Mouse (Mus musculus) E14TG2a.4 (cell line): ENCODE data around the gene Tbxa2r.

ENCODE experiments used
- H3K27me3 ChIP-seq: 2 replicates; pipeline ENCODE4 v1.6.1; 2014; ENCODE audit warnings: low read length, control low read depth; ENCODE audit not compliant: insufficient read depth
- H3K36me3 ChIP-seq: 2 replicates; pipeline ENCODE4 v1.6.1; 2014; ENCODE audit warnings: low read length, control low read depth; ENCODE audit not compliant: insufficient read depth
- H3K4me1 ChIP-seq: replicated peaks from 2 replicates; pipeline ENCODE4 v1.6.1; 2014; ENCODE audit warnings: low read depth, low read length, control low read depth
- H3K4me3 ChIP-seq: replicated peaks from 2 replicates; pipeline ENCODE4 v1.5.1; 2014; ENCODE audit warnings: mild to moderate bottlenecking, low read length
- H3K9me3 ChIP-seq: 2 replicates; pipeline ENCODE4 v1.6.1; 2014; ENCODE audit warnings: low read length, control low read depth
- CTCF ChIP-seq: conservative IDR thresholded peaks from 2 replicates; pipeline ENCODE4 v1.5.1; 2014; ENCODE audit warnings: low read length
- NANOG ChIP-seq: IDR thresholded peaks from 2 replicates; pipeline ENCODE4 v1.6.1; 2014; ENCODE audit warnings: borderline replicate concordance, low read length, mixed read lengths
- POU5F1 ChIP-seq: IDR thresholded peaks from 2 replicates; pipeline ENCODE4 v1.6.1; 2014; ENCODE audit warnings: low read length, borderline replicate concordance

The Tbxa2r gene

DNA sequence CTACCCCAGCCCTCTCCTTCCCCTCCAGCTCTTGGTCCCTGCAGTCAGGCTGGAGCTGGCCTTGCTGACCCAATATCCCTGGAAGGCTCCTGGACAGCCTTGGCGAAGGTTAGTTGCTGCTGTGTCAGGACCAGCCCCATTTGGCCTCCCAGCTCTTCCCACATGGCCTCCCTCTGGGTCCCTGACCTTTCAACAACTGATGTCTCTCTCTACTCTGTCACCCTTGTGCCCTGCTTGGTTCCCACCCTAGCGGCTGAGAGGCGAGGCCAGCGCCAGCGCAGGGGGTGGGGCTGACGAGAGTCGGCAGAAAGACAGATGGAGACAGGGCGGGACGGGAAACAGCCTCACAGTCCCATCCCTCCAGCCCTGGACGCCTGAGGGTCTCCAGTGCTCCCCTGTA is at the start of gene Tbxa2r:
Gene Tbxa2r (plus strand): TSS at position 346 of the 400 bp plus-strand sequence.
- Histone ChIP-seq H3K4me3 (peak within 1 kb of the TSS; percentile 32), H3K4me1 (peaks cover 87% of the 10 kb centered on the region), H3K9me3 (no peaks in the 10 kb centered on the region), H3K27me3 (peaks cover 29% of the 10 kb centered on the region), H3K36me3 (peaks cover 47% of the 10 kb centered on the region)
- TF ChIP-seq NANOG: no peak

DNA sequence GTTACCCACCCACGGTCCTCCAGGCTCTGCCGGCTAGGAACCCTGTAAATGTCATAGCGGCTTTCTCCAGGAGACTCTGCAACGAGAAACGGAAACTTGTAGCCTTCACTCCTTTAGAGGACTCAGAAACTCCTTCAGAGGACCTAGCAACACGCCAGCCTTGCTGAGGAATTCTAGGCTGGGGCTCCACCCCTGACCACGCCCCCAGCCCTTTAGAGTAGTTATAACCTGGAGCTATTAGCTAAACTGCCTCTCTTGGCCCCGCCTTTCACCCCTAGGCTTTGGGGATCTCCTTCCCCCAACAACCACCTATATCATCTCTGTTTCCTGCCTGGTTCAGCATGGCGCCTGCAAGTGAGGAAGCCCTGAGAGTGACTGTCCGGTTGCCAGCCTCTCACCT is 49.0 kb upstream of the Tbxa2r start:
- Histone ChIP-seq H3K36me3 (peaks cover 25% of the 10 kb centered on the region), H3K9me3 (no peaks in the 10 kb centered on the region), H3K27me3 (peaks cover 40% of the 10 kb centered on the region), H3K4me1 (peaks cover 78% of the 10 kb centered on the region), H3K4me3 (peak overlapping the region; percentile 64)
- TF ChIP-seq NANOG (no peak), CTCF (no peak), POU5F1 (no peak)

DNA sequence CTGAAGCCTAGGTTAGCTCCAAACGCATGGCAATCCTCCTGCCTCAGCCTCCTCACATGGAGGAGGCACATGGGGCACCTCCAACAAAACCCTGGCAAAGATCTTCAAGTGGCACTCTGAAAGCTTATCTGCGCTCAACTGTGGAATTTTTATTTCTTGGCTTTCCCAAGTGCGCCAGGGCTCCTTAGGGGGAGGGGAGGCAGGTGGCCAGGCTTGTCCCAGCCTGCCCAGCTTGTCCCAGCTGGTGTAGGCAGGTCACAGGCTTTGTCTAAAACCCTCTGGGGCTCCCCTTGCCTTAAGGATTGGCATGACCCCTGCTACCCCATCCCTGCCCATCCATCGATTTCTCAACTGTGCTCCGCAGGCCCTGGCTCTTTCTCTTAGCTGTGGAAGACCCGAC is 44.3 kb upstream of the Tbxa2r start:
- TF ChIP-seq CTCF: no peak
- no peak for TF ChIP-seq POU5F1
- no peak for TF ChIP-seq NANOG

DNA sequence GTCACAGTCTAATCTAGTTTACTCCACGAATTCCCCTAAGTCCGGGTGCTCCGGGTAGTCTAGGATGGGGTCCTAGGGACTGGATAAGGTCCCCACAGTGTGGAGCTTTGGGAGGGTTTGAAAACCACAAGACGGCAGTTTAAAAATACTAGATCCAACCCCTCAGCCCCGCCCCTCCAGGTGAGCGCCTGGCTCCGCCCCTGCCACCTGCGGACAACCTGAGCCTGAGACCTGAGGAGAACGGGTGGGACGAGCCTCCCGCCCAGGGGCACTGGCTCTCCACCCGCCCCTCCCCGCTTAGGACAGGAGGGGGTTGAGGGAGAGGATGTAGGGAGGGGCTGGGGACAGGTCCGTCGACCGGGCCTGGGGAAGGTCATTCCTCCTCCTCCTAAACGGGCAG is 43.8 kb upstream of the Tbxa2r start:
- Histone ChIP-seq H3K27me3 (peaks cover 41% of the 10 kb centered on the region), H3K4me3 (peak overlapping the region; percentile 80), H3K9me3 (no peaks in the 10 kb centered on the region), H3K36me3 (peaks cover 7% of the 10 kb centered on the region; the same call in 1 of the 2 replicates), H3K4me1 (peaks cover 92% of the 10 kb centered on the region)
- TF ChIP-seq NANOG: no peak
- no peak for TF ChIP-seq CTCF
- TF ChIP-seq POU5F1: no peak

More for the DNA sequence above, 44.3 kb upstream of the Tbxa2r start:
- H3K9me3 ChIP-seq: no peaks in the 10 kb centered on the region
- H3K27me3 ChIP-seq: peaks cover 40% of the 10 kb centered on the region
- H3K36me3 ChIP-seq: peaks cover 8% of the 10 kb centered on the region; the same call in 1 of the 2 replicates
- peak overlapping the region; percentile 80 for H3K4me3 ChIP-seq
- peaks cover 92% of the 10 kb centered on the region for H3K4me1 ChIP-seq

DNA sequence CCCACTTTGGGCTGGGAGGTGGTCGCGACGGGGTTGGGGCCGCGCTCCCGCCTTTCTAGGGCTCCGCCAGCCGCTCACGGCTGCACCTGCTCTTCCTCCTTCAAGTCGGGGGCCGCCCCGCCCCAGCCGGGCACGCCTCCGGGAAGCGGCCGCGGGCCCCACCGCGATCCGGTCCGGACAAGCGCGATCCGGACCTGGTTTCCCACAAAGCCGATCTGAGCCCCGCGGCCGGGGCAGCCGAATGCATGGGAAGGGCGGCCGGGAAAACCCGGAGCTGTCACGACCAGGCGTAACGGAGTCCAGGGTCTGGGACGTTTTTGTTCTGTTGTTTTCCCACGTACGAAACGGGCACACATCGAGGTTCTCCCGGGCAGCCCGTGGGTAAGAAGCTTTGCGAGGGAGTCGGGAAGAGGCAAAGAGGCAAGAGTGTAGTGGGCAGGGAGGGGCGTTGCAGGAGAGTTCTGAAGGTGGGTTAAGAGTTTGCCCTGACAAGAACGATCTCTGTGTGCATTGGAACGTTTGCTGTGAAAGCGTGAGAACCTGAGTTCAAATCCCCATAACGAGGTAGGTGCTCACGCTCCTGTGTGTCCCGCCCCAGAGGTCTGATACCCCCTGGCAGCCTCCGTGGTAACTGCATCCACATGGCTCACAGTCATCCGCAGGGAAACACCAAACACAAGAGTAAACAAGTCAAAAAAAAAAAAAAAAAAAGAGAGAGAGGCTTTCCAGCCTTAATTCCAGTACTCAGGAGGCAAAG is 42.7 kb upstream of the Tbxa2r start:
- TF ChIP-seq CTCF (no peak; the same call in 1 of the 2 replicates), POU5F1 (no peak), NANOG (no peak)
- H3K36me3 ChIP-seq: no peaks in the 10 kb centered on the region
- H3K27me3 ChIP-seq: peaks cover 41% of the 10 kb centered on the region
- H3K9me3 ChIP-seq: no peaks in the 10 kb centered on the region
- H3K4me1 ChIP-seq: peaks cover 92% of the 10 kb centered on the region
- H3K4me3 ChIP-seq: peak overlapping the region; percentile 80

DNA sequence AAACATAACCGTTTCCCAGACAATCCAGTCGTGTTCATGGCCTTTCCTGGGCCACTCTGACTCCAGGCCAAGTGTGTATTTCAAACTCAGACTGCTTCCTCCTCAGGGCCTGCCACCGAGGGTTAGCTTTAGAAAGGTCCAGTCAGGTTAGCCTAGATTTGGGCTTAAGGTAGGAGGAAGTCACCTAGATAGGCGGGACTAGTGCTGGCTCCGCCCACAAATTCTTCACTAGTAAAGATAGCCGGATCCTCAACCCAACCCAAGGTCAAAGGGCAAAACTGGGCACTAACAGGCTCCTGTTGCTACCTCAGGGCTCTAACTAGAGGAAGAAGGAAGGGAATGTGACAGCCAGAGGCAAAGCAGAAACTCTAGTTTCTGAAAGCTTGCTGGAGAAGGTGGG is 41.9 kb upstream of the Tbxa2r start:
- TF ChIP-seq CTCF (no peak), NANOG (no peak), POU5F1 (no peak)
- H3K9me3 ChIP-seq: no peaks in the 10 kb centered on the region
- H3K4me1 ChIP-seq: peaks cover 92% of the 10 kb centered on the region
- H3K27me3 ChIP-seq: peaks cover 36% of the 10 kb centered on the region
- no peaks in the 10 kb centered on the region for H3K36me3 ChIP-seq
- peak overlapping the region; percentile 80; the same call in 1 of the 2 replicates for H3K4me3 ChIP-seq

DNA sequence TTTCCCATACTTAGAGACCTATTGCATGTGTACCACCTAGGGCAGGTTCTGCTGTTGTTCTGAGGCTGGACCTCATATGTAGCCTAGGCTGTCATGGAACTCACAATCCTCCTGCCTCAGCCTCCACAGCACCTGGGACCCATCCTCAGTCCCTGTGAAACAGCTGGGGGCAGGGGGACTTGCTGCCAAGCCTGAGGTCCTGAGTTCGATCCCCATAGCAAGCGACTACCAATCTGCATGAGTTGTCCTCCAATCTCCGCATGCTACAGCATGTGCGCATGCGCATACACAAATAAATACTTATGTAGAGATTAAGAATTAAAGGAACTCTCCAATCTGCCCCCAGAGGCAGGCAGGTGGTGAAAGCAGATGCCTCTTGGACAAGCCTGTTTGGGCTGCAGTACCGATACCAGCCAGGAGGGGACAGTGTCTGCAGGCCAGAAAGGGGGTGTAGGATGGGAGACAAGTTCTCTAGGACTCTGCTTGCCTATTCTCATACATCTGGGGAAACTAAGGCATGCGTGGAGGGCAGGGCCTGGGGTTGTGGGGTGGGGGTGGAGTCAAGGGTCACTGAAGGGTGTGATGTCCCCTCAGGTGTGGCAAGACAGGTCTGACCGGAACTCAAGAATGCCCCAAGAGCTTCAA is 40.9 kb upstream of the Tbxa2r start:
- Histone ChIP-seq H3K27me3 (peaks cover 36% of the 10 kb centered on the region), H3K36me3 (no peaks in the 10 kb centered on the region), H3K4me3 (peak overlapping the region; percentile 35), H3K4me1 (peaks cover 94% of the 10 kb centered on the region), H3K9me3 (no peaks in the 10 kb centered on the region)
- TF ChIP-seq CTCF: peak; percentile 100
- TF ChIP-seq POU5F1: no peak

DNA sequence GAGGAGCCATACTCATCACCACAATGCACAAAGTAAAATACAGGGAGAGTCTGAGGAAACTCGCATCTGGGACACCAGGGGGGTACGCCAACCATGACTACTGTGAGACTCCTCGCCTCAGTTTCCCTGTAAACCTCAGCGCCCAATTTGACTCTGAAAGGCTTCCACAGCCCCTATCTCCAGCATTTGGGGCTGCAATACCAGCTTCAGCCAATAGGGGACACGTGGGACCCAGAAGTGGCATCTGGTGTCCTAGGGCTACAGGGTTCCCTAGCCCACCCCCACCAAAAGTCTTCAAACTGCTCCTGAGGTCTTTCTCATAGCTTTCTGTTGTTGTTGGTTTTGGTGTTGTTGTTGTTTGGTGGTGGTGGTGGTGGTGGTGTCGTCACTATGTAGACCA is 39.9 kb upstream of the Tbxa2r start:
- H3K4me1 ChIP-seq: peaks cover 88% of the 10 kb centered on the region
- H3K4me3 ChIP-seq: peak overlapping the region; percentile 35; the same call in 1 of the 2 replicates
- no peaks in the 10 kb centered on the region for H3K9me3 ChIP-seq
- peaks cover 29% of the 10 kb centered on the region for H3K27me3 ChIP-seq
- TF ChIP-seq POU5F1 (no peak), CTCF (peak; percentile 97)
- no peaks in the 10 kb centered on the region for H3K36me3 ChIP-seq

DNA sequence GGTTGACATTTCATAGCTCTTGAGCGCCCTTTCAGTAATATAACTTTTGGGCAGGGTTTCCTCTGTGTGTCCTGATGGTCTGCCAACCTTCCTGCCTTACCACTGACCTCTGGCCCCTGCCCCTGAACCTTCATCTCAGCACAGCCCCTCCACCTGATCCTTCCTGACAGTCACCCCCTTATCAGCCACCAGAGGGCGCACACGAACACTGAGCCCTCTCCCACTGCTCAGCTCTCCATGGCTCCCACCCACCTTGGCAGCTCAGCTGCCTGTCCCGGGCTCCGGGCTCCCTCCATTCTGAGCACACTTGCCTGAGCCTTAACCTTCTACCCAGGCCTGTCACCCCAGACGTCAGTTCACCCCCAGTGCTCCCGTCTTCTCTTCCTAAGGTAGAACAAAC is 39.3 kb upstream of the Tbxa2r start:
- Histone ChIP-seq H3K9me3 (no peaks in the 10 kb centered on the region), H3K36me3 (peaks cover 3% of the 10 kb centered on the region; the same call in 1 of the 2 replicates), H3K4me1 (peaks cover 88% of the 10 kb centered on the region), H3K4me3 (peak overlapping the region; percentile 75; the same call in 1 of the 2 replicates), H3K27me3 (peaks cover 25% of the 10 kb centered on the region)
- TF ChIP-seq POU5F1: no peak
- TF ChIP-seq CTCF: peak; percentile 72
- TF ChIP-seq NANOG: no peak
